Mouse (Mus musculus): ENCODE data around the gene Snrnp25.

Snrnp25 gene

GRCm38 (mm10) chr11:32205058-32205873, at the start of gene Snrnp25:
Gene Snrnp25, plus strand, starts transcription at chr11:32205415.
- DNase-seq (ENCODE audit: inconsistent ontology term), result peak; percentile 95

- no peak for DNase-seq (ENCODE audit: inconsistent ontology term)
Observed at GRCm38 (mm10) chr11:32156854-32157630, 48.2 kb upstream of the Snrnp25 start.

GRCm38 (mm10) chr11:32157791-32158594, 47.2 kb upstream of the Snrnp25 start:
- DNase-seq (ENCODE audit: inconsistent ontology term), result peak; percentile 12

GRCm38 (mm10) chr11:32159176-32159575, 46.0 kb upstream of the Snrnp25 start:
- DNase-seq (ENCODE audit: inconsistent ontology term), result no peak

- no peak for DNase-seq (ENCODE audit: inconsistent ontology term)
Observed at GRCm38 (mm10) chr11:32160341-32160740, 44.9 kb upstream of the Snrnp25 start.

- no peak for DNase-seq (ENCODE audit: inconsistent ontology term)
Observed at GRCm38 (mm10) chr11:32161500-32161899, 43.7 kb upstream of the Snrnp25 start.

- peak; percentile 70 for DNase-seq (ENCODE audit: inconsistent ontology term)
Observed at GRCm38 (mm10) chr11:32161922-32162804, 43.1 kb upstream of the Snrnp25 start.

- no peak for DNase-seq (ENCODE audit: inconsistent ontology term)
Observed at GRCm38 (mm10) chr11:32166683-32167082, 38.5 kb upstream of the Snrnp25 start.

GRCm38 (mm10) chr11:32178506-32178905, 26.7 kb upstream of the Snrnp25 start:
- no peak for DNase-seq (ENCODE audit: inconsistent ontology term)

GRCm38 (mm10) chr11:32181246-32181645, 24.0 kb upstream of the Snrnp25 start:
- DNase-seq (ENCODE audit: inconsistent ontology term), result no peak

- DNase-seq (ENCODE audit: inconsistent ontology term), result peak; percentile 56
Observed at GRCm38 (mm10) chr11:32181973-32182868, 23.0 kb upstream of the Snrnp25 start.

GRCm38 (mm10) chr11:32184469-32184868, 20.7 kb upstream of the Snrnp25 start:
- no peak for DNase-seq (ENCODE audit: inconsistent ontology term)

- no peak for DNase-seq (ENCODE audit: inconsistent ontology term)
Observed at GRCm38 (mm10) chr11:32186031-32186430, 19.2 kb upstream of the Snrnp25 start.

GRCm38 (mm10) chr11:32187256-32187655, 18.0 kb upstream of the Snrnp25 start:
- DNase-seq (ENCODE audit: inconsistent ontology term), result no peak

GRCm38 (mm10) chr11:32188881-32189280, 16.3 kb upstream of the Snrnp25 start:
- no peak for DNase-seq (ENCODE audit: inconsistent ontology term)

GRCm38 (mm10) chr11:32189434-32189833, 15.8 kb upstream of the Snrnp25 start:
- no peak for DNase-seq (ENCODE audit: inconsistent ontology term)

- no peak for DNase-seq (ENCODE audit: inconsistent ontology term)
Observed at GRCm38 (mm10) chr11:32190119-32190518, 15.1 kb upstream of the Snrnp25 start.

GRCm38 (mm10) chr11:32190603-32191110, 14.6 kb upstream of the Snrnp25 start:
- DNase-seq (ENCODE audit: inconsistent ontology term), result no peak

- DNase-seq (ENCODE audit: inconsistent ontology term), result no peak
Observed at GRCm38 (mm10) chr11:32193156-32193555, 12.1 kb upstream of the Snrnp25 start.

GRCm38 (mm10) chr11:32194086-32194485, 11.1 kb upstream of the Snrnp25 start:
- DNase-seq (ENCODE audit: inconsistent ontology term), result no peak
